Mouse (Mus musculus) MEL (cell line): ENCODE results near the gene Fgfr2. TPM values are rescaled to one million over a fixed set of nuclear protein-coding genes. Genes with fewer than 3 reads are reported as not detected.

Experiments
- DNase-seq: peaks from one replicate; pipeline ENCODE4 v3.0.0; 2011; ENCODE audit warnings: low read depth, low spot score
- H3K27ac ChIP-seq: 2 replicates; pipeline ENCODE4 v1.5.1; 2012; ENCODE audit warnings: low read depth, mild to moderate bottlenecking, control low read depth, low read length, moderate library complexity; ENCODE audit not compliant: control insufficient read depth
- H3K27me3 ChIP-seq, 2 experiments: fragments of 150-350 bp in 1 of 2; sonication (generic) in 1 of 2; 2 replicates each; pipeline ENCODE4 v1.6.1; 2012; ENCODE audit warnings: low read length in 2 of 2, mild to moderate bottlenecking in 2 of 2, improper control_type of control experiment in 1 of 2, moderate library complexity in 1 of 2; ENCODE audit not compliant: insufficient read depth in 2 of 2, control insufficient read depth in 1 of 2
- H3K36me3 ChIP-seq, 2 experiments: 2 replicates each; pipeline ENCODE4 v1.6.1; 2012 to 2014; ENCODE audit warnings: low read length in 2 of 2, improper control_type of control experiment in 1 of 2, inconsistent platforms in 1 of 2, mild to moderate bottlenecking in 1 of 2; ENCODE audit not compliant: insufficient read depth in 2 of 2, control insufficient read depth in 1 of 2
- H3K4me1 ChIP-seq, 2 experiments: fragments of 150-350 bp in 1 of 2; sonication (generic) in 1 of 2; 2 replicates each; pipeline ENCODE4 v1.6.1; 2012; ENCODE audit warnings: low read length in 2 of 2, improper control_type of control experiment in 1 of 2, mild to moderate bottlenecking in 1 of 2; ENCODE audit not compliant: insufficient read depth in 2 of 2, control insufficient read depth in 1 of 2
- H3K4me3 ChIP-seq, 2 experiments: fragments of 150-350 bp in 1 of 2; sonication (generic) in 1 of 2; 2 replicates each; pipeline ENCODE4 v1.5.1; 2012; ENCODE audit warnings: low read depth in 2 of 2, low read length in 2 of 2, mild to moderate bottlenecking in 2 of 2, moderate library complexity in 2 of 2, control low read depth in 1 of 2, improper control_type of control experiment in 1 of 2; ENCODE audit not compliant: control insufficient read depth in 1 of 2, insufficient read depth in 1 of 2
- H3K79me2 ChIP-seq: 2 replicates; pipeline ENCODE4 v1.6.1; 2012; ENCODE audit warnings: mild to moderate bottlenecking, low read length, moderate library complexity; ENCODE audit not compliant: control insufficient read depth, poor library complexity, insufficient read depth
- H3K9ac ChIP-seq: 2 replicates; pipeline ENCODE4 v1.6.1; 2012; ENCODE audit warnings: low read depth, mild to moderate bottlenecking, control low read depth, low read length, moderate library complexity; ENCODE audit not compliant: control insufficient read depth, poor library complexity, severe bottlenecking
- H3K9me3 ChIP-seq: fragments of 150-350 bp; sonication (generic); replicated peaks from 2 replicates; pipeline ENCODE4 v1.6.1; 2012; ENCODE audit warnings: mild to moderate bottlenecking, low read length, improper control_type of control experiment, moderate library complexity; ENCODE audit not compliant: insufficient read depth
- CTCF ChIP-seq, 3 experiments: IDR thresholded peaks in 2 of 3; conservative IDR thresholded peaks in 1 of 3; 2 replicates each; pipeline ENCODE4 v1.5.1; 2011 to 2012; ENCODE audit warnings: low read length in 3 of 3, low read depth in 2 of 3, mild to moderate bottlenecking in 2 of 3, improper control_type of control experiment in 1 of 3, inconsistent platforms in 1 of 3, mixed read lengths in 1 of 3, moderate library complexity in 1 of 3; ENCODE audit not compliant: control insufficient read depth in 1 of 3, insufficient read depth in 1 of 3, poor library complexity in 1 of 3, severe bottlenecking in 1 of 3
- E2F4 ChIP-seq: IDR thresholded peaks from 2 replicates; pipeline ENCODE4 v1.6.1; 2011; ENCODE audit warnings: low read depth, low read length, improper control_type of control experiment, borderline replicate concordance
- ELF1 ChIP-seq: IDR thresholded peaks from 2 replicates; pipeline ENCODE4 v1.6.1; 2014; ENCODE audit warnings: low read depth, mild to moderate bottlenecking, inconsistent platforms, low read length, improper control_type of control experiment, moderate library complexity
- EP300 ChIP-seq, 2 experiments: IDR thresholded peaks; 2 replicates each; pipeline ENCODE4 v1.6.1; 2011; ENCODE audit warnings: improper control_type of control experiment in 2 of 2, low read length in 2 of 2, low read depth in 1 of 2, mild to moderate bottlenecking in 1 of 2
- GABPA ChIP-seq: IDR thresholded peaks from 2 replicates; pipeline ENCODE4 v1.6.1; 2012; ENCODE audit warnings: low read depth, mild to moderate bottlenecking, inconsistent platforms, low read length, improper control_type of control experiment, moderate library complexity
- HCFC1 ChIP-seq: IDR thresholded peaks from 2 replicates; pipeline ENCODE4 v1.6.1; 2012; ENCODE audit warnings: low read depth, mild to moderate bottlenecking, inconsistent platforms, low read length, improper control_type of control experiment, moderate library complexity
- JUND ChIP-seq: IDR thresholded peaks from 2 replicates; pipeline ENCODE4 v1.6.1; 2011; ENCODE audit warnings: low read depth, mild to moderate bottlenecking, improper control_type of control experiment, low read length
- KAT2A ChIP-seq: conservative IDR thresholded peaks from 2 replicates; pipeline ENCODE4 v1.6.1; 2012; ENCODE audit warnings: low read depth, low read length, improper control_type of control experiment, inconsistent platforms
- MAX ChIP-seq: IDR thresholded peaks from 2 replicates; pipeline ENCODE4 v1.6.1; 2011; ENCODE audit warnings: low read length, improper control_type of control experiment
- MAZ ChIP-seq: IDR thresholded peaks from 2 replicates; pipeline ENCODE4 v1.6.1; 2012; ENCODE audit warnings: low read depth, mild to moderate bottlenecking, inconsistent platforms, low read length, improper control_type of control experiment
- MYB ChIP-seq: IDR thresholded peaks from 2 replicates; pipeline ENCODE4 v1.6.1; 2011; ENCODE audit warnings: mild to moderate bottlenecking, low read depth, low read length, improper control_type of control experiment
- MYC ChIP-seq: IDR thresholded peaks from 2 replicates; pipeline ENCODE4 v1.6.1; 2011; ENCODE audit warnings: low read depth, mild to moderate bottlenecking, low read length, improper control_type of control experiment, moderate library complexity
- NRF1 ChIP-seq: IDR thresholded peaks from 2 replicates; pipeline ENCODE4 v1.6.1; 2014; ENCODE audit warnings: low read depth, mild to moderate bottlenecking, inconsistent platforms, low read length, improper control_type of control experiment, moderate library complexity; ENCODE audit not compliant: poor library complexity, insufficient read depth, severe bottlenecking
- POLR2AphosphoS2 ChIP-seq: IDR thresholded peaks from 2 replicates; pipeline ENCODE4 v1.6.1; 2011; ENCODE audit warnings: low read length, improper control_type of control experiment
- POLR2AphosphoS5 ChIP-seq: IDR thresholded peaks from 2 replicates; pipeline ENCODE4 v1.6.1; 2012; ENCODE audit warnings: low read depth, borderline replicate concordance, mild to moderate bottlenecking, inconsistent platforms, low read length, moderate library complexity, mixed read lengths
- RCOR1 ChIP-seq: IDR thresholded peaks from 2 replicates; pipeline ENCODE4 v1.6.1; 2012; ENCODE audit warnings: low read depth, mild to moderate bottlenecking, inconsistent platforms, low read length, improper control_type of control experiment
- SIN3A ChIP-seq: IDR thresholded peaks from 2 replicates; pipeline ENCODE4 v1.6.1; 2012; ENCODE audit warnings: low read length, improper control_type of control experiment, inconsistent platforms
- TBP ChIP-seq: IDR thresholded peaks from 2 replicates; pipeline ENCODE4 v1.8.0; 2011; ENCODE audit warnings: low read depth, low read length, improper control_type of control experiment
- TCF12 ChIP-seq: IDR thresholded peaks from 2 replicates; pipeline ENCODE4 v1.6.1; 2014; ENCODE audit warnings: low read depth, mild to moderate bottlenecking, inconsistent platforms, low read length, improper control_type of control experiment, moderate library complexity
- UBTF ChIP-seq: IDR thresholded peaks from 2 replicates; pipeline ENCODE4 v1.6.1; 2012; ENCODE audit warnings: low read depth, mild to moderate bottlenecking, inconsistent platforms, low read length, improper control_type of control experiment, moderate library complexity, borderline replicate concordance; ENCODE audit not compliant: insufficient read depth
- USF1 ChIP-seq: IDR thresholded peaks from 2 replicates; pipeline ENCODE4 v1.6.1; 2014; ENCODE audit warnings: low read depth, mild to moderate bottlenecking, inconsistent platforms, low read length, improper control_type of control experiment, moderate library complexity
- ZC3H11A ChIP-seq: IDR thresholded peaks from 2 replicates; pipeline ENCODE4 v1.6.1; 2012; ENCODE audit warnings: low read depth, mild to moderate bottlenecking, inconsistent platforms, low read length, improper control_type of control experiment
- ZNF384 ChIP-seq: IDR thresholded peaks from 2 replicates; pipeline ENCODE4 v1.6.1; 2012; ENCODE audit warnings: low read depth, mild to moderate bottlenecking, inconsistent platforms, low read length, improper control_type of control experiment
- polyA plus RNA-seq, 2 experiments: library from polyadenylated mRNA; stranded (reverse) in 1 of 2; unstranded in 1 of 2; fragments of >175 nt in 1 of 2; fragments of >200 nt in 1 of 2; gene quantifications; 2 replicates each; pipeline versions ENCODE4 v1.2.1 to v1.2.4; 2012; ENCODE audit warnings: low replicate concordance in 2 of 2, low read depth in 1 of 2; ENCODE audit not compliant: insufficient read length in 2 of 2, insufficient read depth in 1 of 2, missing spikeins in 1 of 2
- total RNA-seq: library from RNA; depleted of rRNA; stranded (reverse); fragments of 300-350 nt; gene quantifications from 2 replicates; pipeline ENCODE4 v1.2.3, GENCODE M21; 2012

The Fgfr2 gene
- total and polyA plus RNA-seq, 3 experiments: not detected

GRCm38 (mm10) chr7:130993907-130994306 is 2129.2 kb downstream of the Fgfr2 start (continued):
- TF ChIP-seq ZNF384: no peak
- no peak for TF ChIP-seq TBP
- TF ChIP-seq POLR2AphosphoS5: no peak
- TF ChIP-seq E2F4: no peak

GRCm38 (mm10) chr7:130991174-130991789 is 2131.9 kb downstream of the Fgfr2 start:
- no peaks in the 10 kb centered on the region for H3K36me3 ChIP-seq

GRCm38 (mm10) chr7:130989371-130989770 is 2133.8 kb downstream of the Fgfr2 start:
- no peak overlapping the region for H3K27ac ChIP-seq
- TF ChIP-seq POLR2AphosphoS2 (no peak), GABPA (no peak), POLR2AphosphoS5 (no peak), CTCF (IDR thresholded peaks at IDR 0.05 in 2 of 3, conservative IDR thresholded peaks at IDR 0.05 in 1 of 3; ENCODE audit: control insufficient read depth in 1 of 3, insufficient read depth in 1 of 3, low read depth in 2 of 3, low read length in 3 of 3, poor library complexity in 1 of 3, severe bottlenecking in 1 of 3) (no peak), ZC3H11A (no peak), TCF12 (no peak), MAZ (no peak), SIN3A (no peak), ELF1 (no peak), EP300 (IDR thresholded peaks at IDR 0.05; ENCODE audit: low read depth in 1 of 2, low read length in 2 of 2) (no peak), NRF1 (no peak)
- TF ChIP-seq, all 39 proteins: peak for 0
- no peaks in the 10 kb centered on the region for H3K27me3 ChIP-seq
- H3K4me3 ChIP-seq: no peak overlapping the region
- no peak overlapping the region for H3K9ac ChIP-seq
- no peaks in the 10 kb centered on the region for H3K79me2 ChIP-seq
- H3K9me3 ChIP-seq: no peaks in the 10 kb centered on the region
- no peaks in the 10 kb centered on the region for H3K36me3 ChIP-seq
- no peaks in the 10 kb centered on the region for H3K4me1 ChIP-seq
- DNase-seq: no peak

More at GRCm38 (mm10) chr7:130991174-130991789, 2131.9 kb downstream of the Fgfr2 start:
- TF ChIP-seq UBTF (no peak), USF1 (no peak), MYC (no peak), MYB (no peak), E2F4 (no peak), NRF1 (no peak), SIN3A (no peak), JUND (no peak), RCOR1 (no peak), KAT2A (no peak), EP300 (IDR thresholded peaks at IDR 0.05; ENCODE audit: low read depth in 1 of 2, low read length in 2 of 2) (no peak), HCFC1 (no peak), MAX (no peak)
- Histone ChIP-seq H3K9ac (no peak overlapping the region), H3K27me3 (no peaks in the 10 kb centered on the region), H3K27ac (no peak overlapping the region), H3K79me2 (no peaks in the 10 kb centered on the region), H3K9me3 (no peaks in the 10 kb centered on the region), H3K4me3 (no peak overlapping the region), H3K4me1 (no peaks in the 10 kb centered on the region)
- DNase-seq: no peak
